Mouse (Mus musculus) CH12.LX (cell line): ENCODE data around the gene Comtd1. TPM values are rescaled to one million over a fixed set of nuclear protein-coding genes. Genes with fewer than 3 reads are reported as not detected.

Source experiments
- DNase-seq: peaks from one replicate; pipeline ENCODE4 v3.0.0-alpha.2; 2013; ENCODE audit errors: extremely low read depth
- H3K27ac ChIP-seq: 2 replicates; pipeline ENCODE4 v1.5.1; 2012; ENCODE audit warnings: low read depth, mild to moderate bottlenecking, control low read depth, moderate library complexity; ENCODE audit not compliant: insufficient read depth
- H3K27me3 ChIP-seq: replicated peaks from 2 replicates; pipeline ENCODE3; 2012; ENCODE audit warnings: inconsistent platforms
- H3K36me3 ChIP-seq, 2 experiments: replicated peaks in 1 of 2; 2 replicates each; pipeline versions ENCODE3 to v1.6.1; 2012; ENCODE audit warnings: inconsistent platforms in 1 of 2, low read length in 1 of 2, mild to moderate bottlenecking in 1 of 2, mixed read lengths in 1 of 2, moderate library complexity in 1 of 2; ENCODE audit not compliant: control insufficient read depth in 1 of 2, insufficient read depth in 1 of 2
- H3K4me1 ChIP-seq, 2 experiments: 2 replicates each; pipeline ENCODE4 v1.6.1; 2012; ENCODE audit warnings: inconsistent platforms in 1 of 2, moderate library complexity in 1 of 2; ENCODE audit not compliant: insufficient read depth in 2 of 2, control insufficient read depth in 1 of 2
- H3K4me2 ChIP-seq: 2 replicates; pipeline ENCODE4 v1.6.1; 2012; ENCODE audit warnings: low read depth, mild to moderate bottlenecking, control low read depth; ENCODE audit not compliant: poor library complexity, insufficient read depth, severe bottlenecking
- H3K4me3 ChIP-seq, 3 experiments: fragments of 150-350 bp in 1 of 3; sonication (generic) in 1 of 3; replicated peaks in 1 of 3; 2 replicates each; pipeline versions ENCODE3 to v1.5.1; 2011 to 2012; ENCODE audit warnings: low read depth in 2 of 3, low read length in 2 of 3, mild to moderate bottlenecking in 2 of 3, moderate library complexity in 2 of 3, control low read depth in 1 of 3, improper control_type of control experiment in 1 of 3, inconsistent platforms in 1 of 3, mixed read lengths in 1 of 3; ENCODE audit not compliant: poor library complexity in 1 of 3
- H3K79me2 ChIP-seq: replicated peaks from 2 replicates; pipeline ENCODE4 v1.6.1; 2012; ENCODE audit warnings: mild to moderate bottlenecking, moderate library complexity; ENCODE audit not compliant: control insufficient read depth, poor library complexity, insufficient read depth, severe bottlenecking; ENCODE audit errors: extremely low read depth
- H3K9ac ChIP-seq: 2 replicates; pipeline ENCODE4 v1.6.1; 2012; ENCODE audit warnings: low read depth, mild to moderate bottlenecking, control low read depth, moderate library complexity; ENCODE audit not compliant: insufficient read depth
- H3K9me3 ChIP-seq: replicated peaks from 2 replicates; pipeline ENCODE3; 2012; ENCODE audit warnings: low read length, inconsistent platforms, mixed read lengths
- CHD2 ChIP-seq: IDR thresholded peaks from 2 replicates; pipeline ENCODE4 v1.6.1; 2011; ENCODE audit warnings: low read length, improper control_type of control experiment
- CTCF ChIP-seq, 2 experiments: IDR thresholded peaks in 1 of 2; conservative IDR thresholded peaks in 1 of 2; 2 replicates each; pipeline ENCODE4 v1.5.1; 2011 to 2012; ENCODE audit warnings: low read depth in 2 of 2, low read length in 2 of 2, improper control_type of control experiment in 1 of 2, inconsistent platforms in 1 of 2, mild to moderate bottlenecking in 1 of 2, moderate library complexity in 1 of 2
- EP300 ChIP-seq: IDR thresholded peaks from 2 replicates; pipeline ENCODE4 v1.6.1; 2011; ENCODE audit warnings: low read length, improper control_type of control experiment
- ETS1 ChIP-seq: conservative IDR thresholded peaks from 2 replicates; pipeline ENCODE4 v1.6.1; 2012; ENCODE audit warnings: low read depth, mild to moderate bottlenecking, inconsistent platforms, low read length, improper control_type of control experiment, moderate library complexity
- GABPA ChIP-seq: IDR thresholded peaks from 2 replicates; pipeline ENCODE4 v1.6.1; 2012; ENCODE audit warnings: low read depth, low read length, improper control_type of control experiment, inconsistent platforms; ENCODE audit not compliant: insufficient replicate concordance
- IRF4 ChIP-seq: IDR thresholded peaks from 2 replicates; pipeline ENCODE4 v1.6.1; 2014; ENCODE audit warnings: low read depth, mild to moderate bottlenecking, inconsistent platforms, low read length, improper control_type of control experiment
- JUN ChIP-seq: IDR thresholded peaks from 2 replicates; pipeline ENCODE4 v1.6.1; 2011; ENCODE audit warnings: low read depth, mild to moderate bottlenecking, low read length, improper control_type of control experiment, moderate library complexity; ENCODE audit not compliant: insufficient read depth
- JUND ChIP-seq: conservative IDR thresholded peaks from 2 replicates; pipeline ENCODE4 v1.6.1; 2011; ENCODE audit warnings: low read depth, low read length, improper control_type of control experiment
- KAT2A ChIP-seq: IDR thresholded peaks from 2 replicates; pipeline ENCODE4 v1.6.1; 2012; ENCODE audit warnings: low read length, improper control_type of control experiment, inconsistent platforms; ENCODE audit not compliant: insufficient replicate concordance
- MAFK ChIP-seq: IDR thresholded peaks from 2 replicates; pipeline ENCODE4 v1.6.1; 2011; ENCODE audit warnings: low read length, improper control_type of control experiment; ENCODE audit not compliant: insufficient replicate concordance
- MAZ ChIP-seq: IDR thresholded peaks from 2 replicates; pipeline ENCODE4 v1.6.1; 2012; ENCODE audit warnings: low read depth, mild to moderate bottlenecking, inconsistent platforms, low read length, improper control_type of control experiment, moderate library complexity
- PAX5 ChIP-seq: IDR thresholded peaks from 2 replicates; pipeline ENCODE4 v1.6.1; 2012; ENCODE audit warnings: low read length, inconsistent platforms, mixed read lengths
- POLR2AphosphoS2 ChIP-seq: IDR thresholded peaks from 2 replicates; pipeline ENCODE4 v1.6.1; 2011; ENCODE audit warnings: low read depth, low read length, improper control_type of control experiment
- RAD21 ChIP-seq: IDR thresholded peaks from 2 replicates; pipeline ENCODE4 v1.6.1; 2011; ENCODE audit warnings: low read depth, mild to moderate bottlenecking, low read length, improper control_type of control experiment, moderate library complexity
- TBP ChIP-seq: conservative IDR thresholded peaks from 2 replicates; pipeline ENCODE4 v1.6.1; 2011; ENCODE audit warnings: low read depth, low read length, improper control_type of control experiment
- TCF12 ChIP-seq: IDR thresholded peaks from 2 replicates; pipeline ENCODE4 v1.6.1; 2014; ENCODE audit warnings: low read depth, mild to moderate bottlenecking, inconsistent platforms, low read length, improper control_type of control experiment
- USF1 ChIP-seq: IDR thresholded peaks from 2 replicates; pipeline ENCODE4 v1.6.1; 2014; ENCODE audit warnings: low read depth, mild to moderate bottlenecking, inconsistent platforms, low read length, improper control_type of control experiment
- ZKSCAN1 ChIP-seq: IDR thresholded peaks from 2 replicates; pipeline ENCODE4 v1.6.1; 2012; ENCODE audit warnings: low read depth, inconsistent platforms, low read length, improper control_type of control experiment, borderline replicate concordance
- ZMIZ1 ChIP-seq: IDR thresholded peaks from 2 replicates; pipeline ENCODE4 v1.6.1; 2012; ENCODE audit warnings: low read depth, mild to moderate bottlenecking, inconsistent platforms, low read length, improper control_type of control experiment
- dilution Hi-C: fragments of 300-500 bp; cut with MboI; formaldehyde crosslinking; loops from 2 replicates; pipeline ENCODE4 v1.14.3; 2020; ENCODE audit warnings: low sequenced_read_pairs; ENCODE audit not compliant: extremely low pct_unique_long_range_greater_than_20kb, extremely low pct_ligation_motif_present
- in situ Hi-C: fragments of 300-500 bp; cut with MboI; formaldehyde crosslinking; loops from 3 replicates; pipeline ENCODE4 v1.14.3; 2019; ENCODE audit warnings: low sequenced_read_pairs, low pct_ligation_motif_present, low pct_unique_long_range_greater_than_20kb, mixed read lengths
- polyA plus RNA-seq: library from polyadenylated mRNA; unstranded; fragments of >175 nt; gene quantifications from 2 replicates; pipeline ENCODE4 v1.2.1, GENCODE M21; 2012; ENCODE audit warnings: low read depth; ENCODE audit not compliant: insufficient read length
- total RNA-seq, 2 experiments: library from RNA; depleted of rRNA; stranded (reverse); fragments of 300-350 nt in 1 of 2; fragments of >200 nt in 1 of 2; gene quantifications; 2 replicates each; pipeline ENCODE4 v1.2.3; 2012 to 2014

The Comtd1 gene
- total and polyA plus RNA-seq, 3 experiments, result 14.2 to 34.9 (median 29.0) TPM

DNA sequence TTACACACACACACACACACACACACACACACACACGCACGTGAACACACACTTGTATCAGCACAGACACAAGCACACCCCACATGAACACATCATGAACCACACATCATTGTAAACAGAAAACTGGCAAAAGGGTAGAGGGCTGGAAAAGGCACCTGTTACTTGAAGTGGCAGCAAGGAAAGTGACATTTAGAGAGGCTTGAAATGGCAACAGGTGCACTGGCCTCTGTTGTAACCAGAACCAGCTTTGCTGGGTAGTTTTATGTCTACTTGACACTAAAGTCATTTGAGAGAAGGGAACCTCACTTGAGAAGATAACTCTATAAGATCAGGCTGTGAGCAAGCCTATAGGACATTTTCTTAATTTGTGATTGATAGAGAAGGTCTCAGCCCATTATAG, 39.4 kb downstream of the Comtd1 start (continued):
- no peak for TF ChIP-seq GABPA
- TF ChIP-seq KAT2A, result no peak
- TF ChIP-seq, all 38 proteins: peak for 0

DNA sequence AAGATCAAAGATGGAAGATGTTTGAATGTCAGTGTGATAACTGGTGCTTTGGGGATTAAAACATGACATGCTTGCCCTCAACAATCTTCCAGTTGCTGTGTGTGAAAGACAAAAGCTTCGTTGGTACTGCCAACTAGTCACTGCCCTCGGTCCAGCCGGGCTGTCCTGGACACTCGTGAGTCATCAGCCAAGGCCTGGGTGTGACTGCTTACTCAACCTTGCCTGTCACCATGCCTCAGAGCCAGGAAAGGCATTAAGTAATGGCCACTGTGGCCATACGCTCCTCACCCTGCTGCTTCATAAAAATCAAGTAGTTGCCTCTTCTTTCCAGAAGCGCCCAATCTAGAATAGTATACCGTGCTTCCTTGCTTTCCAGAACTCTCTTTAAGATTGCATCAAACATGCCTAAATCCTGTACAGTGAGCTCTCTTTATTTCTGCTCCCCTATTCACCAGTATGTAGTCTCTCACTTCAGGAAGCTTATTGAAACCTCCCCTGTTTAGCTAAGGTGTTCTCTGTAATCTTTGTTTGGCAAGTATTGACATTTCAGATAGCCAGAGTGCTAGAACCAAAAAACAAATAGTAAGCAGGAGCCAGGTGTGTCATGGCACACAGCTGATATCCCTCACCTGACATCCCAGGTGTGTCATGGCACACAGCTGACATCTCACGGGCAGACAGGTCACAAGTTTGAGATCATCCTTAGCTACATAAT, 40.4 kb downstream of the Comtd1 start:
- H3K4me2 ChIP-seq, result no peak overlapping the region
- H3K27ac ChIP-seq, result no peak overlapping the region

DNA sequence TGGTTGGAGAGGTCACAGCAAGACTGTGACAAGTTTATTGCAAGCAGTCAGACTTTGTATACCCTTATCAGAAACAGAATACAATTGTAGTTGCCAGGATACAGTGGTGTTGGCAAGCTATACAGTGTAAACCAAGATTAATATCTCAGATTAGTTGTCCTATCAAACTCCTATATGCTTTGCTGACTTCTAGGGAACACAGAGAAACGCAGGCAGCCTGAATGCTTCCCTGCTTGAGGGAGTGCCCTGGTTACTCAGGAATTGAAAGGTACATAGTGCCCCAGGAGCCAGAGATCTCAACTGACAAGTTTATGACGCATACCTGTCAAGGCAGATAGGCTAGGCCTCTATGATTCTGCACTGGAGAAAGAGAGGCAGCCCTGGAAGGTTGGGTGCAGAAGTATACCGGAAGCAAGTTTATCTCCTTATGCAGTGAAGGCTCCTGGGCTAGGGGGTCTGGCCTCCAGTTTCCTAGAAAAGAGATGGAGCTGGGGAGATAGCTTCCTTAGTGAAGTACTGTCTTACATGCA, 42.1 kb downstream of the Comtd1 start:
- H3K4me2 ChIP-seq, result no peak overlapping the region
- no peak for DNase-seq

More for the DNA sequence above, 40.4 kb downstream of the Comtd1 start:
- Histone ChIP-seq H3K27me3 (no peaks in the 10 kb centered on the region), H3K9me3 (no peaks in the 10 kb centered on the region), H3K4me3 (no peak overlapping the region), H3K4me1 (peaks cover 6 to 32% of the 10 kb centered on the region in 2 experiments), H3K36me3 (no peaks in the 10 kb centered on the region), H3K9ac (no peak overlapping the region), H3K79me2 (no peaks in the 10 kb centered on the region)
- dilution Hi-C loops (no loop called here), in situ Hi-C loops (no loop called here)
- DNase-seq, result no peak
- TF ChIP-seq RAD21 (no peak), JUND (no peak), JUN (no peak), ZMIZ1 (no peak), CTCF (conservative IDR thresholded peaks at IDR 0.05 in 1 of 2, IDR thresholded peaks at IDR 0.05 in 1 of 2; ENCODE audit: low read depth in 2 of 2, low read length in 2 of 2) (no peak), TCF12 (no peak), ETS1 (no peak)

More for the DNA sequence above, 42.1 kb downstream of the Comtd1 start:
- TF ChIP-seq POLR2AphosphoS2, result no peak
- TF ChIP-seq IRF4, result no peak
- no peak for TF ChIP-seq CHD2
- no peak for TF ChIP-seq MAZ
- TF ChIP-seq PAX5, result no peak
- TF ChIP-seq USF1, result no peak
- no peak for TF ChIP-seq MAFK
- no peak for TF ChIP-seq CTCF (conservative IDR thresholded peaks at IDR 0.05 in 1 of 2, IDR thresholded peaks at IDR 0.05 in 1 of 2; ENCODE audit: low read depth in 2 of 2, low read length in 2 of 2)
- TF ChIP-seq EP300, result no peak
- TF ChIP-seq ZKSCAN1, result no peak
- no peak for TF ChIP-seq TBP
- Histone ChIP-seq H3K4me1 (peaks cover 6 to 18% of the 10 kb centered on the region in 2 experiments), H3K36me3 (peaks cover 0 to 7% of the 10 kb centered on the region in 2 experiments), H3K27ac (no peak overlapping the region), H3K4me3 (no peak overlapping the region), H3K27me3 (no peaks in the 10 kb centered on the region), H3K9ac (no peak overlapping the region), H3K79me2 (no peaks in the 10 kb centered on the region), H3K9me3 (no peaks in the 10 kb centered on the region)
- dilution Hi-C loops (no loop called here), in situ Hi-C loops (no loop called here)
